Mouse (Mus musculus) embryonic fibroblast, embryonic 13.5 days (primary cell): ENCODE results near the gene Scube2.

Experiments used
- CTCF ChIP-seq: IDR thresholded peaks from 2 replicates; pipeline ENCODE4 v1.5.1; 2011; ENCODE audit warnings: mild to moderate bottlenecking, control low read depth, low read length, moderate library complexity, borderline replicate concordance; ENCODE audit not compliant: insufficient read depth
- POLR2A ChIP-seq: IDR thresholded peaks from 2 replicates; pipeline ENCODE4 v1.6.1; 2011; ENCODE audit warnings: low read depth, mild to moderate bottlenecking, control low read depth, low read length, moderate library complexity

DNA sequence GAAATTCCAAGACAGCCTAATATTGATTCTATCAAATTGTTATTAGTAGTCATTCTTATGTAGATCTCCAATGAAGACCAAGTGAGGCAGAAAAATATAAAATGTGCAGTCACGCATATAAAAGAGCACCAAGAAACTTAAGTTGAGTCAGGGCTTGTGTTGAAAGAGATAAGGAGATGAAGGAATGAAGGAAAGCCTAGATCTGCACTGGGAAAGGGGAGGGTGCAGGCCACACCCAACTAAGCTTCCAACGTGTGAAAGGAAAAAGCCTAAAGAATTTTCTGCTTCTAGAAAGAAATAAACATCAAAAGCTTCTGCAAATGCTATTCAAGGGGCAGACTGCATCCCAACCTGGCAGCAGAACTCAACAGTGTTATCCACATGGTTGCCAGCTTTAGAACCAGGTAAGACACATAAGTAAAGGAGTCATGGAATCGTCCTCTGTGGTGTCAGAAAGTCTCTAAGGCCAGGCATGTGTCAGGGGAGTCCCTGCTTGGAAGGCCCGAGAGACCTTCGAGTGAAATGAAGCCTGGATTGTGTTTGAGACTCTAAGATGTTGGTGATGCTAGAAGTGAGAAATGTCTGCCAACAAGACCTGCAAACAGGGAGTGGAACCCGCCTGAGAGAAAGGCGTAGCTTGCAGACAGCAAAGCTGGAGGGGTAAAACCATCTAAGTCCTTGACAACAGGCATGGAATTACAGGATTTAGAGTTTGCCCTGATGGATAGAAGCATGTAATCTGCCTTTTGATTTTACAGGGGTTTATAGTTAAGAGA is 97.7 kb downstream of the Scube2 start:
- TF ChIP-seq POLR2A (no peak), CTCF (no peak)
